Mouse (Mus musculus): Measurements from ENCODE around the gene Gm9936. TPM values are rescaled to one million over a fixed set of nuclear protein-coding genes. Genes with fewer than 3 reads are reported as not detected.

The Gm9936 gene
- polyA plus RNA-seq, 1 experiment from 2014 or later: 0.28 TPM

GRCm38 (mm10) chr5:114807893-114808292 lies 50.6 kb downstream of the Gm9936 start:
- Histone ChIP-seq H3K9ac (no peak overlapping the region), H3K36me3 (peaks cover 61% of the 10 kb centered on the region), H3K4me2 (replicated peaks) (no peak overlapping the region), H3K27ac (peak overlapping the region; percentile 65), H3K4me1 (peaks cover 44% of the 10 kb centered on the region), H3K4me3 (no peak overlapping the region), H3K9me3 (no peaks in the 10 kb centered on the region), H3K27me3 (no peaks in the 10 kb centered on the region)
- no peak for ATAC-seq (ENCODE audit: low FRiP score, low read depth)
- 44% methylated on average over 6 of the region's 6 CpGs for WGBS

- Histone ChIP-seq H3K4me2 (replicated peaks) (no peak overlapping the region; the same call in 1 of the 2 replicates), H3K4me1 (peaks cover 40% of the 10 kb centered on the region), H3K36me3 (peaks cover 65% of the 10 kb centered on the region), H3K4me3 (no peak overlapping the region), H3K27ac (peak overlapping the region; percentile 65), H3K9me3 (no peaks in the 10 kb centered on the region), H3K9ac (no peak overlapping the region), H3K27me3 (no peaks in the 10 kb centered on the region)
- 22% methylated on average over 8 of the region's 8 CpGs for WGBS
- ATAC-seq (ENCODE audit: low FRiP score, low read depth): peak; percentile 12; the same call in 1 of the 2 replicates
Measured at GRCm38 (mm10) chr5:114807468-114807867, 51.0 kb downstream of the Gm9936 start.

- no peak overlapping the region for H3K4me3 ChIP-seq
- no peak for ATAC-seq (ENCODE audit: low FRiP score, low read depth)
- H3K4me1 ChIP-seq: peaks cover 36% of the 10 kb centered on the region
- no peak overlapping the region for H3K4me2 ChIP-seq (replicated peaks)
- H3K9ac ChIP-seq: no peak overlapping the region
- 43% methylated on average over 9 of the region's 9 CpGs for WGBS
- H3K27me3 ChIP-seq: no peaks in the 10 kb centered on the region
- H3K27ac ChIP-seq: peak overlapping the region; percentile 65
- H3K36me3 ChIP-seq: peaks cover 70% of the 10 kb centered on the region
- H3K9me3 ChIP-seq: no peaks in the 10 kb centered on the region
Measured at GRCm38 (mm10) chr5:114807063-114807462, 51.4 kb downstream of the Gm9936 start.

GRCm38 (mm10) chr5:114806636-114807035 lies 51.8 kb downstream of the Gm9936 start:
- Histone ChIP-seq H3K9ac (0 out of 2 replicates have a peak overlapping the region, but pooled peaks have one; percentile 19), H3K4me3 (no peak overlapping the region), H3K4me1 (peaks cover 35% of the 10 kb centered on the region), H3K4me2 (replicated peaks) (no peak overlapping the region), H3K27me3 (no peaks in the 10 kb centered on the region), H3K36me3 (peaks cover 74% of the 10 kb centered on the region), H3K27ac (peak overlapping the region; percentile 65; the same call in 1 of the 2 replicates), H3K9me3 (no peaks in the 10 kb centered on the region)
- 80% methylated on average over 8 of the region's 8 CpGs for WGBS
- ATAC-seq (ENCODE audit: low FRiP score, low read depth): no peak

Small RNA genes within 50 kb of the gene (microRNA-seq; reads per million reads assigned to microRNA genes)
- 7.1 reads per million, percentile 22 among the genes with 10 or more reads in this experiment for gene Mir6240

Other genes with a start within 250 kb of the Gm9936 start
- gene Trpv4, start 200.3 kb downstream of the Gm9936 start, polyA plus RNA-seq (2015; fragmentation: Nextera tagmentation; extraction: Ambion mirVana): 8.4 and 11.8 TPM in 2 replicates
- gene Gltp, start 167.7 kb downstream of the Gm9936 start, polyA plus RNA-seq (2015; fragmentation: Nextera tagmentation; extraction: Ambion mirVana): 95.1 and 97.0 TPM in 2 replicates
- 19.4 and 23.3 TPM in 2 replicates for gene Tchp, start 150.9 kb downstream of the Gm9936 start, polyA plus RNA-seq (2015; fragmentation: Nextera tagmentation; extraction: Ambion mirVana)
- 38.6 and 40.2 TPM in 2 replicates for gene Ankrd13a, start 84.0 kb downstream of the Gm9936 start, polyA plus RNA-seq (2015; fragmentation: Nextera tagmentation; extraction: Ambion mirVana)
- 46.9 and 52.5 TPM in 2 replicates for gene Git2, start 83.2 kb downstream of the Gm9936 start, polyA plus RNA-seq (2015; fragmentation: Nextera tagmentation; extraction: Ambion mirVana)
- gene 1500011B03Rik, start 35.2 kb downstream of the Gm9936 start, polyA plus RNA-seq (2015; fragmentation: Nextera tagmentation; extraction: Ambion mirVana): 93.9 and 98.0 TPM in 2 replicates
- not detected in 2 replicates for gene 4930519G04Rik, start 5.0 kb downstream of the Gm9936 start, polyA plus RNA-seq (2015; fragmentation: Nextera tagmentation; extraction: Ambion mirVana)
- gene Oasl2, start 38.3 kb upstream of the Gm9936 start, polyA plus RNA-seq (2015; fragmentation: Nextera tagmentation; extraction: Ambion mirVana): 1.3 and 2.3 TPM in 2 replicates
- 0.49 and 0.62 TPM in 2 replicates for gene Oasl1, start 64.6 kb upstream of the Gm9936 start, polyA plus RNA-seq (2015; fragmentation: Nextera tagmentation; extraction: Ambion mirVana)
- gene 2210016L21Rik, start 83.5 kb upstream of the Gm9936 start, polyA plus RNA-seq (2015; fragmentation: Nextera tagmentation; extraction: Ambion mirVana): 73.3 and 73.9 TPM in 2 replicates
- gene Hnf1a, start 112.4 kb upstream of the Gm9936 start, polyA plus RNA-seq (2015; fragmentation: Nextera tagmentation; extraction: Ambion mirVana): 0.05 TPM in 1 of 2 replicates, not detected in the other
- gene Sppl3, start 152.5 kb upstream of the Gm9936 start, polyA plus RNA-seq (2015; fragmentation: Nextera tagmentation; extraction: Ambion mirVana): 16.2 and 17.3 TPM in 2 replicates
- gene Gm10401, start 239.6 kb upstream of the Gm9936 start, polyA plus RNA-seq (2015; fragmentation: Nextera tagmentation; extraction: Ambion mirVana): 43.3 and 44.1 TPM in 2 replicates